In the genomic region with DNA sequence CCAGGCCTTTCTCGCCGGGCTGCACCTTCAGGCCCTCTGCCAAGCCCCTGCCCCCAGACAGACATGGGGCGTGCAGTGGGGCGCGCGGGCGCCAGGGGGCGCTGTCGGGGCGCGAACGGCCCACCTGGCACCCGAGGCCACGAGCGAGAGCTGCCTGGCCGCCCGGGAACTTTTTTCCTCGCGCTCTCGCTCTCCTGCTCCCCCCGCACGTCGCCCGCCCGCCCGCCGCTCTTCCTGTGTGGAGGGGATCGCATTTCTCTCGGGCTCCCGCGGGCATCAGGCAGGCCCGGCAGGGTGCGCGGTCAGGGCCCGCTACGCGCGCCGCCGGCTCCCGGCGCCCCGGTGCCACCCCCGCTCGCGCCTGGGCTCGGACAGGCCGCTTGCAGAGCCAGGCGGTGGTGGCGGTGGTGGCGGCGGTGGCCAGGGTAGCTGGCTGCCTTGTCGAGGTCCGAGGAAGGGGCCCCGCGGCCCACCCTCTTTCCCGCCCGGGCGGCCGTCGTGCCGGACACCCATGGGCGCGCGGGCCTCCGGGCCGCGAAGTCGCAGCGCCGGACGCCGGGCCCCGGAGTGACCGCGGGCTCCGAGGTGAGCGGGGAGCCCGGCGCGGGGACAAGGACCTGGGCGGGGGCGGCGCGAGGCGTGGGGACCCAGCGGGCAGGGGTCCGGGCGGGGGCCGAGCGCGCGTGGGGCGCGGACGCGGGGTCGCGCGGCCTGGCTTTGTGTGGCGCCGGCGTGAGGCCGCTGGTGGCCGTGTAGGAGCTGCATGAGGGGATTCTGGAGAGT, we compare ENCODE assay signal across 7 mouse cellular contexts. TPM values are rescaled to one million over a fixed set of nuclear protein-coding genes. Genes with fewer than 3 reads are reported as not detected.
DNase-seq lines count a peak whose midpoint lies in the region; ATAC-seq and TF ChIP-seq lines count a peak whose summit lies in the region.

A gene (plus strand): TSS at position 204 of the 783 bp plus-strand sequence.

- H3K4me3 ChIP-seq in embryonic facial prominence, embryonic 12.5 days = peak within 1 kb of the TSS; percentile 99
- H3K4me3 ChIP-seq in limb, embryonic 11.5 days (ENCODE audit: low read depth, low read length) = peak within 1 kb of the TSS; percentile 99
- peak within 1 kb of the TSS; percentile 97 for H3K4me3 ChIP-seq in midbrain, embryonic 13.5 days (replicated peaks)
- peak within 1 kb of the TSS; percentile 88 for H3K4me3 ChIP-seq in small intestine, adult 2 months (ENCODE audit: low read depth, low read length)

- TF ChIP-seq CTCF in small intestine, adult 2 months (IDR thresholded peaks at IDR 0.05; ENCODE audit: extremely low read depth, insufficient read length, insufficient replicate concordance, low read depth, low read length) = peak; percentile 76

- peak within 1 kb of the TSS; percentile 68 for H3K4me2 ChIP-seq in embryonic facial prominence, embryonic 12.5 days (replicated peaks)
- H3K4me2 ChIP-seq in limb, embryonic 11.5 days (ENCODE audit: low read depth, severe bottlenecking) = peak within 1 kb of the TSS; percentile 77
- peak within 1 kb of the TSS; percentile 74 for H3K4me2 ChIP-seq in midbrain, embryonic 13.5 days (replicated peaks)

- H3K36me3 ChIP-seq in embryonic facial prominence, embryonic 12.5 days = no peaks in the 10 kb centered on the region
- no peaks in the 10 kb centered on the region for H3K36me3 ChIP-seq in limb, embryonic 11.5 days (ENCODE audit: control insufficient read depth, insufficient read depth, low read length)
- no peaks in the 10 kb centered on the region for H3K36me3 ChIP-seq in midbrain, embryonic 13.5 days
- no peaks in the 10 kb centered on the region for H3K36me3 ChIP-seq in small intestine, adult 2 months (ENCODE audit: control insufficient read depth, insufficient read depth, low read length)

- peak within 1 kb of the TSS; percentile 100 for H3K9ac ChIP-seq in embryonic facial prominence, embryonic 12.5 days
- peak within 1 kb of the TSS; percentile 99 for H3K9ac ChIP-seq in limb, embryonic 11.5 days (ENCODE audit: low read length)
- peak within 1 kb of the TSS; percentile 100 for H3K9ac ChIP-seq in midbrain, embryonic 13.5 days (replicated peaks)

- ATAC-seq in embryonic facial prominence, embryonic 12.5 days (ENCODE audit: insufficient number of reproducible peaks, insufficient read depth, low FRiP score, low TSS enrichment) = peak; percentile 57
- ATAC-seq in limb, embryonic 11.5 days (ENCODE audit: insufficient number of reproducible peaks, low FRiP score, low TSS enrichment, low read depth) = peak; percentile 56; the same call in 1 of the 2 replicates
- ATAC-seq in midbrain, embryonic 13.5 days = peak; percentile 82

- H3K9me3 ChIP-seq in embryonic facial prominence, embryonic 12.5 days = no peaks in the 10 kb centered on the region
- H3K9me3 ChIP-seq in limb, embryonic 11.5 days (ENCODE audit: control insufficient read depth, low read length) = no peaks in the 10 kb centered on the region
- H3K9me3 ChIP-seq in midbrain, embryonic 13.5 days = no peaks in the 10 kb centered on the region

- H3K27ac ChIP-seq in embryonic facial prominence, embryonic 12.5 days = peak within 1 kb of the TSS; percentile 99
- H3K27ac ChIP-seq in limb, embryonic 11.5 days (replicated peaks; ENCODE audit: low read depth, low read length) = peak within 1 kb of the TSS; percentile 95
- peak within 1 kb of the TSS; percentile 93 for H3K27ac ChIP-seq in midbrain, embryonic 13.5 days
- H3K27ac ChIP-seq in small intestine, adult 2 months (ENCODE audit: insufficient read depth, low read depth, low read length) = peak within 1 kb of the TSS; percentile 68

- TF ChIP-seq POLR2A in small intestine, adult 2 months (IDR thresholded peaks at IDR 0.05; ENCODE audit: low read depth, low read length) = no peak

- no peaks in the 10 kb centered on the region for H3K27me3 ChIP-seq in embryonic facial prominence, embryonic 12.5 days
- no peaks in the 10 kb centered on the region for H3K27me3 ChIP-seq in limb, embryonic 11.5 days (ENCODE audit: control insufficient read depth, insufficient read depth, low read length)
- no peaks in the 10 kb centered on the region; the same call in 1 of the 2 replicates for H3K27me3 ChIP-seq in midbrain, embryonic 13.5 days
- no peaks in the 10 kb centered on the region for H3K27me3 ChIP-seq in small intestine, adult 2 months (ENCODE audit: control insufficient read depth, insufficient read depth, low read length)

- peaks cover 40% of the 10 kb centered on the region for H3K4me1 ChIP-seq in embryonic facial prominence, embryonic 12.5 days
- H3K4me1 ChIP-seq in limb, embryonic 11.5 days (ENCODE audit: control insufficient read depth, insufficient read depth, low read length) = peaks cover 26% of the 10 kb centered on the region
- peaks cover 43% of the 10 kb centered on the region for H3K4me1 ChIP-seq in midbrain, embryonic 13.5 days (replicated peaks)
- H3K4me1 ChIP-seq in small intestine, adult 2 months (ENCODE audit: control insufficient read depth, insufficient read depth, insufficient read length, low read length) = peaks cover 29% of the 10 kb centered on the region; the same call in 1 of the 2 replicates

- DNase-seq in adrenal gland, adult 8-10 months = peak; percentile 86
- DNase-seq in heart, adult 11 months = peak; percentile 99
- DNase-seq in kidney, adult 18-20 months = peak; percentile 95
- DNase-seq in limb, embryonic 11.5 days (ENCODE audit: low spot score) = peak; percentile 95

- WGBS in embryonic facial prominence, embryonic 12.5 days = under 1% methylated on average over 100 of the region's 105 CpGs
- under 1% methylated on average over 78 of the region's 105 CpGs for WGBS in limb, embryonic 11.5 days
- under 1% methylated on average over 62 of the region's 105 CpGs for WGBS in midbrain, embryonic 13.5 days
- under 1% methylated on average over 105 of the region's 105 CpGs for WGBS in small intestine, adult 2 months

RNA-seq across cellular contexts. Expression of the gene that starts here (rescaled TPM):
- total RNA-seq in adrenal gland, adult 8-10 months (2022) = 10 to 100 TPM; 46.6 to 87.7 (median 60.0) TPM
- 35.6 and 36.4 TPM in 2 replicates for polyA plus RNA-seq in embryonic facial prominence, embryonic 12.5 days (2016; fragmentation: Nextera tagmentation; extraction: Ambion mirVana)
- polyA plus RNA-seq in limb, embryonic 11.5 days (2014; fragmentation: Nextera tagmentation; extraction: Ambion mirVana) = 35.5 and 36.0 TPM in 2 replicates
- 32.7 and 33.8 TPM in 2 replicates for polyA plus RNA-seq in midbrain, embryonic 13.5 days (2015; fragmentation: Nextera tagmentation; extraction: Ambion mirVana)
- 17.6 and 24.3 TPM in 2 replicates for polyA plus RNA-seq in small intestine, adult 2 months (2012; rRNA removed)

Comparison
In these comparisons a context has a peak if more than half of its experiments do, and no peak if none do; other contexts are left out.
1. Peak in every context shown above with its lines: DNase-seq, ATAC-seq, H3K4me3 ChIP-seq and H3K27ac ChIP-seq.